Mouse (Mus musculus) intestine, postnatal 0 days (tissue): ENCODE measurements around the gene Ston1. TPM values are rescaled to one million over a fixed set of nuclear protein-coding genes. Genes with fewer than 3 reads are reported as not detected.

Source experiments
- ATAC-seq: fragments of 200-750 bp; cut with Nextera tagmentation; 2 replicates; pipeline ENCODE4 v1.8.0; 2017; ENCODE audit warnings: mild to moderate bottlenecking, moderate TSS enrichment, moderate library complexity
- H3K27ac ChIP-seq: fragments of 300-500 bp; sonication (generic); 2 replicates; pipeline ENCODE4 v1.5.1; 2014; ENCODE audit warnings: mild to moderate bottlenecking, low read depth, low read length, moderate library complexity
- H3K27me3 ChIP-seq: fragments of 300-500 bp; sonication (generic); replicated peaks from 2 replicates; pipeline ENCODE4 v1.6.1; 2014; ENCODE audit warnings: low read length, mixed read lengths; ENCODE audit not compliant: control insufficient read depth, insufficient read depth
- H3K36me3 ChIP-seq: fragments of 300-500 bp; sonication (generic); 2 replicates; pipeline ENCODE4 v1.6.1; 2014; ENCODE audit warnings: mild to moderate bottlenecking, moderate library complexity; ENCODE audit not compliant: control insufficient read depth, insufficient read depth
- H3K4me1 ChIP-seq: fragments of 300-500 bp; sonication (generic); replicated peaks from 2 replicates; pipeline ENCODE4 v1.6.1; 2014; ENCODE audit warnings: antibody characterized with exemption, low read length, mixed read lengths; ENCODE audit not compliant: control insufficient read depth, insufficient read depth
- H3K4me2 ChIP-seq: fragments of 300-500 bp; sonication (generic); replicated peaks from 2 replicates; pipeline ENCODE4 v1.6.1; 2014; ENCODE audit warnings: low read depth, mild to moderate bottlenecking, moderate library complexity
- H3K4me3 ChIP-seq: fragments of 300-500 bp; sonication (generic); 2 replicates; pipeline ENCODE4 v1.5.1; 2014; ENCODE audit warnings: low read depth, low read length
- H3K9ac ChIP-seq: fragments of 300-500 bp; sonication (generic); 2 replicates; pipeline ENCODE4 v1.6.1; 2014; ENCODE audit warnings: mild to moderate bottlenecking, low read depth, low read length
- H3K9me3 ChIP-seq: fragments of 300-500 bp; sonication (generic); 2 replicates; pipeline ENCODE4 v1.6.1; 2016; ENCODE audit warnings: mixed run types; ENCODE audit not compliant: control insufficient read depth
- CTCF ChIP-seq: sonication (generic); IDR thresholded peaks from 2 replicates; pipeline ENCODE4 v1.5.1; 2016; ENCODE audit warnings: low read depth, mild to moderate bottlenecking, control low read depth, antibody characterized with exemption, moderate library complexity
- WGBS: fragments of 180-500 bp; shearing (Covaris S2); extraction: QIAGEN DNeasy Blood & Tissue Kit; methylation state at CpG from one replicate; pipeline ENCODE4 v1.1.7; 2014; 5-methylcytosine and 5-hydroxymethylcytosine counted together
- polyA plus RNA-seq: library from polyadenylated mRNA; unstranded; fragments of >200 nt; fragmentation: Nextera tagmentation; extraction: Ambion mirVana; gene quantifications from 2 replicates; pipeline ENCODE4 v1.2.1, GENCODE M21; 2015

Ston1 gene
- polyA plus RNA-seq, 1 experiment from 2014 or later, result 3.7 TPM

DNA sequence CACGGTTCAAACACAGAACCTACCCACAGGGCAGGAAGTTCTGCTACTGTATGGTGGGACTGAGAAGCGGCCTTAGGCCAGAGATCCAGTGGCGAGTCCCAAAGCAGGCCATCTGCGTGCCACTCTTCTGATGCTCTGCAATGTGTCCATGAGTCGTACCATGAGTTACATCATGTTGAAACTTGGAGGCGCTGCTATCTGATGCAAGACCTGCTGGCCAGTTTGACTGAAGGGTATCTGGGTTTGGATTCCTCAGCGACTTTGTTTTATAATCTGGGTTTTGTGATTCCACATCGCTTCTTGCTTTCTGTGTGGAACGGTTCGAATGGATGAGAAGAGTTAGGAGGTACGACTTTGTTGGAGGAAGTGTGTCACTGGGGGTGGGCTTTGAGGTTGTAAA is 47.8 kb downstream of the Ston1 start:
- no peak for TF ChIP-seq CTCF
- Histone ChIP-seq H3K36me3 (peaks cover 6% of the 10 kb centered on the region; the same call in 1 of the 2 replicates), H3K4me1 (no peaks in the 10 kb centered on the region), H3K9me3 (no peaks in the 10 kb centered on the region), H3K4me3 (no peak overlapping the region), H3K4me2 (no peak overlapping the region), H3K27me3 (no peaks in the 10 kb centered on the region), H3K27ac (no peak overlapping the region), H3K9ac (no peak overlapping the region)
- 91% methylated on average over 11 of the region's 11 CpGs for WGBS
- no peak for ATAC-seq

DNA sequence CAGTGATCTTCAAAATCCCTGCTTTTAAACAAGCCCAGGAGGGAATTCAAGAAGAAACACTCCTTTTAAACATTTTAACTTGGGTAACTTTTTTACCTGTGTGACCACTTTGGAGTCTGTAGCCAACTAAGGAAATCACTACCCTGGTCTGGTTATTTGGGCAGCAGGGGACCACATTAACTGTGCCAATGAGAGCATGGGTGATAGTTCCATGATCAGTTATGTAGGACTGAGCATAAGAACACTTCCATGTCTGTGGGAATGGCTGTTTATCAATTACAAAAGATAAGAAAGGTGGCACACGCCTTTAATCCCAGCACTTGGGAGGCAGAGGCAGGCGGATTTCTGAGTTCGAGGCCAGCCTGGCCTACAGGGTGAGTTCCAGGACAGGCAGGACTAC is 49.7 kb downstream of the Ston1 start:
- WGBS, result 93% methylated on average over 3 of the region's 3 CpGs
- H3K4me1 ChIP-seq, result no peaks in the 10 kb centered on the region
- no peak for ATAC-seq
- no peak overlapping the region for H3K4me2 ChIP-seq
- H3K9me3 ChIP-seq, result no peaks in the 10 kb centered on the region
- TF ChIP-seq CTCF, result no peak
- no peak overlapping the region for H3K9ac ChIP-seq
- H3K27me3 ChIP-seq, result no peaks in the 10 kb centered on the region; the same call in 1 of the 2 replicates
- no peak overlapping the region for H3K4me3 ChIP-seq
- H3K27ac ChIP-seq, result no peak overlapping the region
- H3K36me3 ChIP-seq, result peaks cover 6% of the 10 kb centered on the region; the same call in 1 of the 2 replicates

DNA sequence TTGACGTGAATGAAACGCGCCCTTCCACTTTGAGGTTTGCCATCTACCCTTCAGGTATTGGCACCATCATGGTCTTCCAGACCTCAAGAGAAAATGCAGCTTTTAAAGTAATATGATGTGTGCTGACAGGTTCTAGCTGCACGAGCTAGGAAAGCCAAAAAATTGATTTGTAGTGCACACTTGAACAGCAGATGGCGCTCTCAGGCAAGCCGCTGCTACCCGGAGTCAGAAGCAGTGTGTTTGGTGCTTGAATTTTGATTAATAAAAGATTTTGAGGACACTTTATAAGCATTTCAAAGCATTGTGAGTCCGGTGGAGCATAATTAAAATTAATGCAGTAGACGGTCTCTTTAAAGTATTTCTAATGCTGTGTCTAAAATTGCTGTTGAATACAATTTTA is 54.5 kb downstream of the Ston1 start:
- 4% methylated on average over 9 of the region's 9 CpGs for WGBS
- no peak overlapping the region for H3K4me3 ChIP-seq

GRCm38 (mm10) chr17:88652702-88653374 is 55.4 kb downstream of the Ston1 start:
- ATAC-seq, result 0 out of 2 replicates have a peak, but pooled peaks have one; percentile 31
- no peak overlapping the region for H3K4me2 ChIP-seq
- 21% methylated on average over 21 of the region's 21 CpGs for WGBS
- H3K9ac ChIP-seq, result no peak overlapping the region
- H3K9me3 ChIP-seq, result no peaks in the 10 kb centered on the region
- H3K4me3 ChIP-seq, result no peak overlapping the region
- H3K4me1 ChIP-seq, result no peaks in the 10 kb centered on the region
- TF ChIP-seq CTCF, result peak; percentile 93
- H3K27ac ChIP-seq, result no peak overlapping the region
- H3K27me3 ChIP-seq, result no peaks in the 10 kb centered on the region; the same call in 1 of the 2 replicates
- H3K36me3 ChIP-seq, result no peaks in the 10 kb centered on the region; the same call in 1 of the 2 replicates

More for the DNA sequence above, 54.5 kb downstream of the Ston1 start:
- peak; percentile 89 for TF ChIP-seq CTCF
- H3K4me2 ChIP-seq, result no peak overlapping the region
- no peak for ATAC-seq
- H3K27me3 ChIP-seq, result no peaks in the 10 kb centered on the region; the same call in 1 of the 2 replicates
- H3K36me3 ChIP-seq, result no peaks in the 10 kb centered on the region; the same call in 1 of the 2 replicates
- H3K9ac ChIP-seq, result no peak overlapping the region
- H3K4me1 ChIP-seq, result no peaks in the 10 kb centered on the region
- no peaks in the 10 kb centered on the region for H3K9me3 ChIP-seq
- H3K27ac ChIP-seq, result no peak overlapping the region

DNA sequence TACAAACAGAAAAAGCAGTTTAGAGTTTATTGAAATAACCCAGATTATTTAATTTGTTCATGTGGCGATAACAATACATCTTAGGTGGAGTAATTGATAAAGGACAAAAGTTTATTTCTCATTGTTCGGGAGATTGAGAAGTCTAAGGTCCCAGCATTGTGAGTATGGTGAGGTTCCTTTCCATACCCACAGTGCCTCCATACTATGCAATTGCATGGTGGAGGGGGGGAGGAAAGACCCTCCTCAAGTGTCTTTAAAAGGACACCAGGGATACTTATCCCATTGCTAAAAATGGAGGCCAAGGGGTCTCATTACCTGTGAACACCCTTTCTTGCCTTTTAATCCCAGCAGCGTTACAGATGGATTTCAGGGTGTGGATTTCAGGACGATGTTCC is 55.9 kb downstream of the Ston1 start:
- Histone ChIP-seq H3K36me3 (no peaks in the 10 kb centered on the region; the same call in 1 of the 2 replicates), H3K4me2 (no peak overlapping the region), H3K9ac (no peak overlapping the region), H3K27me3 (no peaks in the 10 kb centered on the region; the same call in 1 of the 2 replicates), H3K27ac (no peak overlapping the region), H3K9me3 (no peaks in the 10 kb centered on the region), H3K4me1 (no peaks in the 10 kb centered on the region), H3K4me3 (no peak overlapping the region)
- 79% methylated on average over 4 of the region's 4 CpGs for WGBS
- ATAC-seq, result no peak
- TF ChIP-seq CTCF, result no peak

DNA sequence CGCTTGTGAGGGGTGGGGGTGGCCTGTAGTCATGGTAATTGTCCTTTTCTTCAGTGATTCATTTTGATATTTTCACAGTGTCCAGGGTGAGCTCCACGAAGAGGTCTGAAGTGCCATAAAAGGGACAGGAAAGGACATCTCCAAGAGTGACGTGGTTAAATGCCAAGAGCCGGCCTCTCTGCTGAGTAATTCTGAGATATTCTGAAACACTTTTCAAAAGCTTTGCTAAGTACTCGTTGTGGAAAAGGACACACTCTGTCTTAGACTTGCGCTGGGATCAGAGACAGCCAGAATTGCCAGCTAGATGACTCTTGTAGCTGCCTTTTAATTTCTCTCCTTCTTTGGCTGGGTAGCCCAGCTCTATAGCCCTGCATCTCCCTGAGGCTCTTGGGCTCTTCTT is 61.0 kb downstream of the Ston1 start:
- no peak overlapping the region for H3K27ac ChIP-seq

More for the DNA sequence above, 61.0 kb downstream of the Ston1 start:
- H3K9ac ChIP-seq, result no peak overlapping the region
- H3K36me3 ChIP-seq, result no peaks in the 10 kb centered on the region
- H3K27me3 ChIP-seq, result no peaks in the 10 kb centered on the region
- no peak for ATAC-seq
- no peaks in the 10 kb centered on the region for H3K4me1 ChIP-seq
- no peak overlapping the region for H3K4me3 ChIP-seq
- no peak overlapping the region for H3K4me2 ChIP-seq
- no peaks in the 10 kb centered on the region for H3K9me3 ChIP-seq
- no peak for TF ChIP-seq CTCF
- 78% methylated on average over 6 of the region's 6 CpGs for WGBS
